In the genomic region with DNA sequence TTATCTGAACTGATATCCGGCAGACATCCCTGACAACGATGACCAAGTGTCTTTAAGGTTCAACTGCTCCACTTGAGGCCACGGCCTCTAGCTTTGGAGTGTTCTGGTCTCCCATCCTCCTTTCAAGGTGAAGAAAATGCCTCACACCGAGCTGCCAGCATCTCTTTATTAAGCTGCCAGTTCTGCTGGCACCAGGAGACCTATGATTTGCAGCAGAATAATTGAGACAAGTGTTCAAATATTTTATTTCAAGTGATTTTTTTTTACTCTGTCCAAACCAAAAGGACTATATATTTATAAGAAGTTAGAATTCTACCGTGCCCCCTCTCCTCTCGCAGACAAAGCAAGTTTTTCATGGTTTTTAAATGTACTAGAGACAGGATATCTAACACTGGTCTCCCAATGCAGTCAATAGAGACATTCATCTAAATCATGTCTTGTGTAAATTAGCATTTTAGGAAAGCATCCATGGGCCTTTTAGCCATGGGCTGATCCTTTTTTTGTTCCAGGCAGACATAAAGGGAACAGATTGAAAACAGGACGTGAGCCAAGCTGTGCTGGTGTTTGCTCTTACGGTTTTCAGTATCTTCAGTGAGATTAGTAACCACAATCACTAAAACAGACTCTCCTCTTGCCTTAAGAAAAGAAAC, we compare ENCODE assay signal across 15 mouse cellular contexts.
DNase-seq lines count a peak whose midpoint lies in the region; ATAC-seq and TF ChIP-seq lines count a peak whose summit lies in the region.
"Had no signal": no experiment of that assay in that cellular context is flagged by ENCODE, and none has a peak within 500 bp of the region (broad histone marks: within the 10 kb centered on the region; RNA-seq: fewer than 3 reads in every experiment).

No protein-coding gene starts in this region.

- H3K36me3 ChIP-seq in hindbrain, embryonic 14.5 days (replicated peaks; ENCODE audit: control insufficient read depth, insufficient read depth) = no peaks in the 10 kb centered on the region
- no peaks in the 10 kb centered on the region for H3K36me3 ChIP-seq in midbrain, postnatal 0 days (ENCODE audit: insufficient read depth, low read length)
- H3K36me3 ChIP-seq: heart, embryonic 15.5 days; kidney, embryonic 15.5 days; limb, embryonic 12.5 days had no signal

- no peak overlapping the region for H3K9ac ChIP-seq in hindbrain, embryonic 14.5 days
- no peak overlapping the region for H3K9ac ChIP-seq in midbrain, postnatal 0 days (replicated peaks; ENCODE audit: low read length, poor library complexity, severe bottlenecking)
- H3K9ac ChIP-seq: heart, embryonic 15.5 days; kidney, embryonic 15.5 days; limb, embryonic 12.5 days had no signal

- ATAC-seq in hindbrain, embryonic 14.5 days (ENCODE audit: low FRiP score) = peak; percentile 78
- no peak for ATAC-seq in midbrain, postnatal 0 days (ENCODE audit: low FRiP score)
- ATAC-seq: inflammation-experienced regulatory T-cells, adult 6 months had no signal

- H3K4me1 ChIP-seq in hindbrain, embryonic 14.5 days (replicated peaks; ENCODE audit: control insufficient read depth, insufficient read depth, low read length) = peaks cover 9% of the 10 kb centered on the region
- no peaks in the 10 kb centered on the region for H3K4me1 ChIP-seq in midbrain, postnatal 0 days (ENCODE audit: insufficient read depth, low read length)
- H3K4me1 ChIP-seq: heart, embryonic 15.5 days; kidney, embryonic 15.5 days; limb, embryonic 12.5 days had no signal

- DNase-seq in Muller cell, postnatal 12 days (ENCODE audit: inconsistent ontology term) = peak; percentile 16
- DNase-seq in brain, embryonic 18.5 days (ENCODE audit: low read depth, low spot score) = peak; percentile 22
- peak; percentile 42 for DNase-seq in hindbrain, embryonic 14.5 days (ENCODE audit: low spot score)
- peak; percentile 54 for DNase-seq in midbrain, postnatal 0 days (ENCODE audit: low spot score)
- DNase-seq in layer of hippocampus, postnatal 36 days = no peak
- DNase-seq in T-cell, adult 2 months (ENCODE audit: low spot score) = no peak
- DNase-seq in left cerebral cortex, postnatal 4 days = no peak
- DNase-seq: adrenal gland, postnatal 10 days; embryo, embryonic 11 days; heart, adult 18-20 months had no signal

- H3K4me2 ChIP-seq in hindbrain, embryonic 14.5 days (replicated peaks) = no peak overlapping the region
- H3K4me2 ChIP-seq in midbrain, postnatal 0 days (ENCODE audit: low read depth, low read length, poor library complexity, severe bottlenecking) = no peak overlapping the region
- H3K4me2 ChIP-seq: heart, embryonic 15.5 days; kidney, embryonic 15.5 days; limb, embryonic 12.5 days had no signal

- intact Hi-C loops in left cerebral cortex, postnatal 4 days (cut with DNase I) = no loop called here

- WGBS in hindbrain, embryonic 14.5 days = 10% methylated on average over 8 of the region's 8 CpGs
- WGBS in midbrain, postnatal 0 days = 13% methylated on average over 8 of the region's 8 CpGs

- no peak overlapping the region for H3K4me3 ChIP-seq in hindbrain, embryonic 14.5 days (replicated peaks; ENCODE audit: low read length)
- H3K4me3 ChIP-seq in midbrain, postnatal 0 days (ENCODE audit: low read depth, low read length) = no peak overlapping the region
- H3K4me3 ChIP-seq: erythroblast, embryonic 14.5 days; heart, embryonic 15.5 days; kidney, embryonic 15.5 days; limb, embryonic 12.5 days had no signal

- TF ChIP-seq CTCF in midbrain, postnatal 0 days (IDR thresholded peaks at IDR 0.05) = no peak

- H3K27me3 ChIP-seq in hindbrain, embryonic 14.5 days (ENCODE audit: control insufficient read depth, insufficient read depth, low read length) = no peaks in the 10 kb centered on the region
- no peaks in the 10 kb centered on the region for H3K27me3 ChIP-seq in midbrain, postnatal 0 days (ENCODE audit: insufficient read depth, low read length)
- H3K27me3 ChIP-seq: heart, embryonic 15.5 days; kidney, embryonic 15.5 days; limb, embryonic 12.5 days had no signal

- H3K9me3 ChIP-seq in hindbrain, embryonic 14.5 days (ENCODE audit: control insufficient read depth, low read length) = no peaks in the 10 kb centered on the region
- H3K9me3 ChIP-seq in midbrain, postnatal 0 days (ENCODE audit: low read length) = no peaks in the 10 kb centered on the region
- H3K9me3 ChIP-seq: heart, embryonic 15.5 days; kidney, embryonic 15.5 days; limb, embryonic 12.5 days had no signal

- H3K27ac ChIP-seq in hindbrain, embryonic 14.5 days = 0 out of 2 replicates have a peak overlapping the region, but pooled peaks have one; percentile 3
- H3K27ac ChIP-seq in midbrain, postnatal 0 days (ENCODE audit: low read depth, low read length) = no peak overlapping the region
- H3K27ac ChIP-seq: heart, embryonic 15.5 days; kidney, embryonic 15.5 days; limb, embryonic 12.5 days had no signal

Comparison
In these comparisons a context has a peak if more than half of its experiments do, and no peak if none do; other contexts are left out.
1. DNase-seq: peak in Muller cell, postnatal 12 days (single experiment), brain, embryonic 18.5 days (single experiment), hindbrain, embryonic 14.5 days (single experiment) and midbrain, postnatal 0 days (single experiment); none in layer of hippocampus, postnatal 36 days (0 of 2), T-cell, adult 2 months (single experiment) and left cerebral cortex, postnatal 4 days (single experiment).